Mouse (Mus musculus): ENCODE results near the gene Atad3a. TPM values are rescaled to one million over a fixed set of nuclear protein-coding genes. Genes with fewer than 3 reads are reported as not detected.
A peak's percentile ranks its signal among the peaks of the same experiment; 100 is the strongest.
"Not testable (repeated sequence)": the region's sequence is repeated elsewhere in the genome, so short reads cannot be mapped to it uniquely, and the experiment has no call there.

The Atad3a gene
- total RNA-seq, 2 experiments from 2014 or later: 26.3 to 31.4 TPM

DNA sequence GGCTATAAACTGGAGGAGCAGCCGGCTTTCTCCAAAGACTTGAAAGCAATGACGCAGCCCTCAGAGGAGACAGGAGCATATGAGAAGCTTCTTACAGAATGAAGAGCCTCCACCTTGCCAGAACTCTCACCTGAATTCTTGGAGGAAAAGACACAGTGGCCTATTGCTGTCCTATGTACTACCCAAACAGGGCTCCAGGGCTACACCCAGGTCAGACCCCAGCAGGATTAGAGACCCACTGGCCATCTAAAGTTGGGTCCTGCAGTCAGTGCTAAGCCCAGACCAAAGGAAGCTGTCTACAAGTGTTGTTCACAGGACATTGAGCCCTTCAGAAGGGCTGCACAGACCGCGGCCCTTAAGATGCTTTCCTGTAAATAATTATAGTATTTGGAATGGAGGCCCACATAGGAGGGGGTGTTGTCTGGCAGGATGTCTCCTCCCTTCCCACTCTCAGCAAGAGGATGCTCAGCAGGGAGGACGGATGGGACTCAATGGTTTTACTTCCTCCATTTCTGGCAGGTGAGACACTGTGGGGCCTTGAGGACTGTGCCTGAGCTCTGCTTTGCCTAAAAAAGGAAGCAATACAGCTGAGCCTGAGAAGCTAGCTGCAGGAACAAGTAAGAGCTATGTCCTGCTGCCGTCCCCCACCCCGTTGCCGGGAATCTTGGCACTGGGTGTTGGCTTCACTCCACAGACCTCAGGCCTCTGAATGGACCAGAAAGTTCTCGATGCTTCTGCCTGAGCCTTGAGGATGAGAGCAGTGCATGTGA is 14.3 kb upstream of the Atad3a start:
- peak; percentile 72 for DNase-seq

DNA sequence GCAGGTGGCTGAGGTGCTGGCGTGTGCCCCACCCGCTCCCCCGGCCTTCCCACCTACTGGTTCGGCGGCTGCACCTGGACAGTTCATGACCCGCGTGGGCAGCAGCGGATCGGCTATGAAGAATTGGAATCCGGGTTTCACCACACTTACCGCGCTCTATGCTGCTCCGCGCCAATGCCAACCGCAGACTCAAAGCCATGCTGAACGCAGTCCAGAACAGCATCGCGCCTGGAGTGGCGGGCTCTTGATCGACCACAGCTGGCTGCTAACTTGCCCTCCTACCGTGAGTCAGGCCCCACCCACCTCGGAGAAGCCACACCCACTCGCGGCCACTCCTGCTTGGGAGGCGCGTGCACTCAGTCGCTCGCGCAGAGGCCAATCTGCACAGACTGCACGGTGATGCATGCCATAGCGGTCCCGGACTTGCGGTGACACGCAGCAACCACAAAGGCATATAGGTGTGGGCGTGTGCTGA is 13.4 kb upstream of the Atad3a start, which contains the start of gene Vwa1:
Gene Vwa1 (minus strand): TSS at position 419 of the 475 bp plus-strand sequence.
- DNase-seq: peak; percentile 87

DNA sequence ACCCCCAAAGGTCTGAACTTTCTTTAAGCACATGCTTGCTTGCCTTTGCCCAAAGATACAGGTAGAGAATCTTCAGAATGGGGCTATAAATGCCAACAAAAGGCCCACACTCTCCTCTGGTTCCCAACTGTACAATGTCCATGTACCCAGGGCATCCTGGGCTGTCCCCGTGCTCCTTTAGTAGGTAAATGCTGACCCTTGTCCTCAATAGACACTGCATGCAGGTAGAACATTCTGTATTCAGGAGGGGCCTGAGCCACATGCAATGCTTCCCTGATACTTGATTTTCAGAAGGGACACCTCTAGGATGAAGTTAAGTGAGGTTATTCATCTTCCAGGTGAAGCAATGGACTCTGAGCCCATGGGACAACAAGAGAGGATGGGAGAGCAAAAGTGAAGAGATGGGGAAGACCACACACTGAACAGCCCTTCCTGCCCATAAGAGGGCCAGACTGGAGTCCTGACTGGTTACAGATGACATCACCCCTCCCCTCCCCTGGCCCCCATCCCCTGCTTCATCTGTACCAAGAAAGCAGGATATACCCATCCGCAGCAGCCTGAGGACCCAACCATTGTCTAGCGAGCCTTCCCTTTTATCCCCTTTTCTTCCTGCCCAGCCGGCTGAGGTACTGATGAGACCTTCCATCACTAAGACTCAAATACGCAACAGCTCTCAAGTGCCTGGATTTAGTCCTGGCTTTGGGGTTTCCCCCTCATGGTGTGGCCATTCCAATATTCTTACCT is 12.6 kb upstream of the Atad3a start:
- no peak for DNase-seq

DNA sequence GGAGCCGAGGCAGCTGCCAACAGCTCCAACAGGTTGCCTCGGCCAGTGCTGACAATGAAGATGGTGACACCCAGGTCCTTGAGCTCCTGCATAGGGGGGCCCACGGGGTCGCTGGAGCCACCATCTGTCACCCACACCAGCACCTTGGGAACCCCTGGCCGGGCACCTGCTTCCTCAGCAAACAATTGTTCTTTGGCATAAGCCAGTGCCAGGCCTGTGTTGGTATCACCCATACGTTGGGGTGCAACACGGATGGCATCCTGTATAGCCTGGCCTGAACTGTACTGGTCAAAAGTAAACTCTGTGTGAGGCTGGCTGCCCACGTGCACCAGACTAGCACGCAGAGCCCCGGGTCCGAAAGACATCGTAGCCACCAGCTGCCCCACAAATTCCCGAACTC is 11.9 kb upstream of the Atad3a start:
- no peak for DNase-seq

DNA sequence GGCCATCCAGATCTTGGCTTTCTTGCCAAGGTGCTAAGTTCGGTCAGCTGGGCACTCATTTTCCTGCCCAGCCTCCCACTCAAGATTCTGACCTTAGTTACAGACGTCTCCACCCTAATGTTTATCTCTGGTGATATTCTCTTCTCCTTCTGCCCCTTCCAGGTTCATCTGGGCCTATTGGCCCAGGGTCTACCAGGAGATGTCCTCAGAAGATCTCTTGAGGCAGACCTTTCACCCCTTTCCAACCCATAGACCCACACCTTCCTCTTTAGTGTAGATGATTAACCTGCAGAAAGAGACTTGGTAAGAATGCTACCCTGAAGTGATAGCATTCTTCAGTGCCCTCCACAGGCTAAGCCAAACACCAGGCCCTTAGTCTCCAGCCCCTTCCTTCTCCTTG is 10.8 kb upstream of the Atad3a start:
- DNase-seq: no peak

DNA sequence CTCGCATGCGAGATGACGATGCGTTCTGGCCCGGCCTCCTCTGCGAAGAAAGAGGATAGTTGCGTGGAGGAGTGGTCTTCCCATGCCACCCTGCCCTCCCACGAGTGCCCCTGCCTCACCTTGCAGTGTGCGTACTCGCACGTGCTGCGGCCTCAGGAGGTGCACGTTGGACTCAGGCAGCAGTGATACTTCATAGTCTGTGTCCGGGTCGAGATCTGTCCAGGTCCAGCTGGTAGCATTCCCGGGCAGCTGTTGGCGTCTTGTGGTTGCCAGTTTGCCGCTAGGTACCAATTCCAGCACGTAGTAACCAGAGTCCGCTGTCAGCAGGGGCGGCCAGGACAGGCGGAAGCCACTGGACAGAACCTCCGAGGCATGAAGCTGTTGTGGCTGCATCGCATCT is 9.7 kb upstream of the Atad3a start:
- DNase-seq: peak; percentile 80

DNA sequence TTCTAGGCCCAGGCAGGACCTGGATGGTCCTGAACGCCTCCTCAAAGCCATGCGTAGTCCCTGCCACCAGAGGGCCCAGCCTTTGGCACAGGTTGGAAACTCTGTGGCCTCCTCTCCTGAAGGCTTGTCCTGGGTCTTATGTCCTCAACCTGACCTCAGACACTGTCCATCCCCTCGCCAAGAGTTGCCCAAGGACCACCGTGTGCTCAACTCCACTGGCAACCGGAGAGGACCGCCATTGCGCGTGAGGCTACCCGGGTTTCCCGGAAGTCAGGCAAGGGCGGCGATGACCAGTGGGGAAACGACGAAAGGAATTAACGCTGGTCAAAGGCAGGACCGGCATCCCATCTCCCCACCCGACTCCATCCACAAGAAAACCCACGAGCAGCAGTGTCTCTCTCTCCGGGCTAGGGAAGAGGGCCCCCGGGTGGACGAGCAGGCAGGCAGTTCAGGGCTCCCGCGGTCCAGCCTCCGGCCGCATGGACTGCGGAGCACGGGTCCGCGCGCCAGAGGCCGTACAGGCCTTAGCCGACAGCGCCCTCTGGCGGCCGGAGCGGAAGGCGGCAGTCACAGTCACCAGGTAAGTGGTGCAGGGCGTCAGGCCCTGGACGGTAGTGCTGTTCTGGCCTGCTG is 9.1 kb upstream of the Atad3a start:
- peak; percentile 86 for DNase-seq

DNA sequence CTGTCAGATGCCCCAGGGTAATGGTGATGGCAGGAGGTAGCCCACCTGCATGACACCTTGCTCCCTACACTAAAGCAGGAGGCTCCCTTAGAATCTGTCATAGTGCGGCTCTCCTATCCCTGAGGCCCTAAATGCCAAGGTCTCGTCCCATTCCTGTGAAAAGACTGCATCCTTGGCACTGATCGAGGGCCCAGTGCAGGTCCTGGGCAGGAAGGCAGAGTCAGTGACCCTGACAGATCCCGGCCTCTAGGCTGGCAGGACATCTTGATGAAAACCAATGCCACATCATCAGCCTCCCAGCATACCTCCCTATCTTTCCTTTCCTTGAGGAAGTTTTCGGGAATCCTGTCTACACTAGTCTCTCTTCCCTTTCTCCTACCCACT is 8.6 kb upstream of the Atad3a start:
- no peak for DNase-seq

DNA sequence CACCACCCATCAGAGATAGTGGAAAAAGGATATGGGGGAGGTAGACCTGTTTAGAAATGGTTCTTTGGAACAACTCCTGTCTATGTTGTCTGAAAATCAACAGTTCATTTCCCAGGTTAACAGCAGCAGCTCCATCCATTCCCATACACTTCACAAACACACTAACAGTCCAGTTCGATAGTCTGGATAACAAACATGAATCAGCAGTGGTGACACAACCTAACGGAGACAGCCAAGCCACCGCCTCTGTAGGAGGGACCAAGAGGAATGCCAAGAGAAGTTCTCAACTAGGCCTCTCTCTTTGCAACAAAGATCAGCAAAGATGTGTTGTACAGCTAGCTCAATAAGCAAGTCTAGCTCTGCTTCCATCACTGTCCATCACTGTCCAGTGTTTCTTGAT is 1.5 kb upstream of the Atad3a start:
- DNase-seq: no peak

DNA sequence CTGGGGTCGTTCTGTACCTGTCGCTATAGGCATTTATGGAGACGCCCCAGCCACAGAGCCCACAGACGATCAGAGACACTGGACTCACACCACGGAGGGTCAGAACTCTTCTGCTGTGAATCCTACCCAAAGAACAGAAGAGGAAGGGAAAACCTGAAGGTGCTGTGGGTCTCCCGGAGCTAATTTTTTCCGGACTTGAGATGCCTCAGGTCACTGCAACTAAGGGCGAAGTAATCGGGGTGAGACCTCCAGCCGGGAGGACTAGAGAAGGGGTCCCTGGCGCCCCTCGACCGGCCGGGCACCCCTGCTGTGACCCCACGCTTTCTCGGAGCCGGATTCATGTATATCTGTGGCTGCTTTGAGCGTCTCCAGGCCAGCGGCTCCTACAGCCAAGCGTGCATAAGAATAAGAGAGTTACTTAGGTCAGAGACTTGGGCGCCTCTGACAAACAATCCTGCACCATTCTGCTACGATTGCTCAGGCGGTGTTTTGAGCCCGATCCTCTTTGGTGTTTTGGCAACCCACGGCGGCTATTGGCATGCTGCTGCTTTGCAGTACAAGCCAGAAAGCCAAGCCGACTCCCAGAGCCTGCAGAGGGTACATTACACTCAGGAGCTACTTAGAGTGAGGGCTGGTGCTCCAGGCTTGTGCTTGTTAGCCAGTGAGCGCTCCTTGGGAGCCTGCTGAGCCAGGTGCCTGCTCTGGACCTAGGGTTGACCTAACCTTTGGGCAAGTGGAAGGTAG is 635 bp upstream of the Atad3a start:
- no peak for DNase-seq

DNA sequence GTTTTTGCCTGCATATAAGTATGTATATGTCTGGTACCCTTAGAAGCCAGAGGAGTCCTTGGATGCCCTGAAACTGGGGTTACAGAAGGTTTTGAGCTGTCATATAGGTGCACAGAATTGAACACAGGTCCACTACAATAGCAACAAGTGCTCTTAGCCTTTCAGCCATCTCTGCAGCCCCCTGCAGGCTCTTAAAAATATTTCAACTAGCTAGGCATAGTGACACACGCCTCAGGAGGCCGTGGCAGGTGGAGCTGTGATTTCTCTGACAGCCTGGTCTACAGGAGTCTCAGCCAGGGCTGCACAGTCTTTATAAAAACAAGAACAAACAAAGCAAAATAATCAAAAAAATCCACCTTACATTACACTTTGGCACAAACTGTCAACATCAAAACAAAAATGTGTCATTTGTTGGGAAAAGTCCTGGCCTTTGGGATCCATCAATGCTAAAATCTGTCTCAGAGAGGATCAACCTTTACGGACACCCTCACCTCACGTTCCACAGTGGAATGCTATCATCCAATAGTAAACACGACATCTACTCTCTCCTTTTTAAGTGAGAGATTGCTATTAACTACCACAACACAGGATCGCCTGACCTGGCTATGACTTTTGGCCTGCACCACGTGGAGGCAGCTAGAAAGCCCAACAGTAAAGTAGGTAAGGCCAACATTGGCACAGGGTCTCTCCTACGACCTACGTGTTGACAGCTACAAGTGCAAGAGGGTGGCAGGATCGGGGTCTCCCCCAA is 856 bp downstream of the Atad3a start:
- no peak for DNase-seq

DNA sequence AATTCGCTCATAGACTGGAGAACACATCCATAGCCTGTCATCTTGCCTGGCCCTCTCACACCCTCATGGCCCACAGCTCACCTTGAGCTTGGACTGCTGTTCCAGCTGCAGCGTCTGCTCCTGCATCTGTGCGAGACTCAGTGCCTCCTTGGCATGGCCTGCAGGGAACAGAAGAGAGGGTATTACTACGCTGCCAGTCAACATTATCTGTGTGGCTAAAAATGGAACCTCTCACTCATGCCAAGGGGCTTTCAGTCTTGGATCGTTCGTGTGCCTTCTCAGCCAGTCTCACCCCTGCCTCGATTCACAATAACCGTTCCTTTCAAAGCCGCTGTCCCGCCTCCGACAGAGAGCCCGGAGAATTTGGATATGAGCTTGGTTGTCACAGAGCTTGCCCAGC is 3.9 kb downstream of the Atad3a start:
- DNase-seq: no peak

DNA sequence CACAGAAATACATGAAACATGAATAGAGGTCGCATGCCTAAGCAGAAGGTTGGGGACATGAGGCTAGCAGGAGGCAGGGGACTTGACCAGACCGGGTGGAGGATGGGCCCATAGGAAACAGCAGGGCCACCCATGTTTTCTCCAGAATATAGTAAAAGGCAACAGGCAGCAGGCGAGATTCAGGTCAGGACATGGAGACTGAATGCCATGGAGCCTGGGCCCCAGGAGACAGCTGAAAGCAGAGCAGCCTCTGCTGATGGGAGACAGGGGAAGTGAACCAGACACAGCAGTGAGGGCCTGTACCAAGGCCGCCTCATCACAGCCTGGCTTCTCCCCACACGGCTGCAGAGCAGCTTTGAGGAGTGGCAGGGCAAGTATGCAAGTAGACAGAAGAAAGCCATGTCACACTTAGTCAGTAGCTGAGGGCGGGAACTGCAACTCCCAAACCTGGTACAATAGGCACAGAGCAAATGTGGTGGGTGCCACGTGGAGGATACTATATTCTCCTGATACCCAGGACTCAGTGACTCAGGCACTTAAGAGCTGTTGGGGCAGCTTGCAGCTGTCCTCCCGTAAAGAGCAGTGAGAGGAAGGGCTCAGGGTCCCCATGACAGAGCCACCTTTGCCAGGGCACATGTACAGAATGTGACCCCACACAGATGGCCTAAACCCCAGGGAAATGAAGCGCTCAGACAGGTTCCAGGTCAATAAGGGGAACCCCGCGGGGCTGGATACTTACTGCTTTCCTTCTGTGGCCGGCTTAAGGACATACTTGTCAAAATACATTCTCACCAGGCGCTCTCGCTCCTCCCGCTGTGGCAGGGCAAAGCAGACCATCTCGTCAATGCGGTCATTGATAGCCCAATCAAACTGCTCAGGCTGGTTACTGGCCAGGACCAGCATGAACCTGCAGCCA is 14.1 kb downstream of the Atad3a start:
- no peak for DNase-seq

DNA sequence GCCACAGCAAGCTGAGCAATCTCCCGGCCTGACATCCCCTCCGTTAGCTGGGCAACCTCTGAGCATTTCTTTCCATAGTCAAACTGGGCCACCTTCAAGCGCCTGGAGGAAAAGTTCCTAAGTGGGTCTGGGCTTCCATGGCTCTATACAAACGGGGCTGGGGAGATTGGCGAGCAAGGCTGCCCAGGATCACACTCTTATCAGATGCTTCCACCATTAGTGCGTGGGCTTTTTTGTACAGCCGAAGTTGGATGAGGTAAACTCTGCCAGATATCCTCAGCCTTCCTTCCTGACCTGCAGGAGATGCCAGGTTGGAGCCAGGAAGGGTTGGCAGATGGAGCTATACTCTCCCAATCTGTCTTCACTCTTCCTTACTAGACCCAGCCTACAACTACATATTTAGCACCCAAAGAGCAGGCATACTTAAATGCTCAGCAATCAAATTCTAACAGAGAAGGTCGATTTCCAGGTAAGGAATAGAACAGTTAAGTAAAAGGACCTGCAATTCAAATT is 14.8 kb downstream of the Atad3a start:
- DNase-seq: no peak

DNA sequence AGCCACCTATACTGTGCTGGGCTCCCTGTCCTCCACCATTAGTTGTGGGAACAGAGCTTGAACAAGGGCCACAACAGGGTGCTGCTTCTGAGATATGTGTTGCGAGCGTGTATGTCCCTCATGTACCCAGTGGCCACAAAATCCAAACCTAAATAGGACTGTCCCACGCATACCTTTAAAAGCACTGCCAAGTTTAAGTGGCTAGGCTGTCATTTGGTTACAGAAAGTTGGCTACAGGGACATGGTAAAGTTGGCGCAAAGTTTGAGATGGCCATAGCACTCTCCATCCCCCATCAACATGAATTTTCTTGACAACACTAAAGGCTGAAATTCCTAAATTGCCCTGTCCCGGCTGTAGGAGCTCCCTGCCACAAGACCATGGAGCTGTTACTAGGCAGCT is 15.8 kb downstream of the Atad3a start:
- DNase-seq: no peak

DNA sequence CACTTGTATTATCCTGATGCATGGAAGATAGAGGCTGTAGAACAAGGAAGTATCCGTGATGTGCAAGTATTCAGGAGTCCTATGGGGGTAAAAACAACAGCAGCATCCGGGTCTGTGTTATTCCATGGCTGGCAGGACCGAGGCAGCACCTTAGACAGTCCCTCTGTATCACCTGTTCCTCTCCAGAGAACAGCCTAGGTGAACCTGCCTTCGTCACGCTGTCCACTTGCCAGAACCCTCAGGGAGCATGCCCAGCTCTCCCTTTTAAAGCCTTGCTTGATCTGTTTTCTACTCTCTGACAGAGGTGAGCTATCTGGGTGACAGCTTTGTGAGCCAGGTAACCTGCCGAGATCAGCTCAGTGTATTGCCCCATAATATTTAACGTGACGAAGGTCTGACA is 16.4 kb downstream of the Atad3a start:
- DNase-seq: no peak

DNA sequence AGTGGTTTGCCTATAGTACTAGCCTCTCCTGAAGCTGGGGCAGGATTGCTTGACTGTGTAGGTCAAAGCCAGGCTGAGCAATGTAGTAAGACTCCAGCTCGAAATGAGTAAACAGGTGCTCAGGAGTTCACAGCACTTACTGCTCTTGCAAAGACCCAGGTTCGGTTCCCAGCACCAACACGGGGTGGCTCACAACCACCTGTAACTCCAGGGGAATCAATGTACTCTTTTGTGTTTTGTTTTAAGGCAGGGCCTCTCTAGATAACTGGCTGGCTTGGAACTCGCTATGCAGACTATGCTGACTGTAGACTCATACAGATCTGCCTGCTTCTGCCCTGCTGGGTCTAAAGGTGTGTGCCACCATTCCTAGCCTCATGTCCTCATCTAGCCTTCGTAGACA is 18.2 kb downstream of the Atad3a start:
- DNase-seq: no peak

DNA sequence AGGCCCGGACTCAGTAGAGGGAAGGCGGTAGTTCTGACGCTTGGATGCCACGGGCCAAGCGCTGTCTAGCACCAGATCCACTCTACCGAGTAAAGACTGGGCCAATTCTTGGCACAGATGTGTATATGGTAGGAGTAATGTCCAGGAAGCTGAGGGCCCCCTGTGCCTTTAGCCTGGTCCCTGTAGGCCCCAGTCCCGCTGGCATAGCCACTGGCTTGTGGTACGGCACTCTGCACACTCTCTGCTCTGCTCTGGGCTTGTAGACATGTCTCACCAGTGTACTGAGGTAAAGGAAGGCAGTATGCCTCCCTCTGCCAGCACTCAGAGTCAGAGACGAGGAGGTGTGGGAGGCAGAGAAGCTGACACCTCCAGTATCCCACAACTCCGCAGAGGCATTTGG is 20.2 kb downstream of the Atad3a start:
- not testable (repeated sequence) for DNase-seq

DNA sequence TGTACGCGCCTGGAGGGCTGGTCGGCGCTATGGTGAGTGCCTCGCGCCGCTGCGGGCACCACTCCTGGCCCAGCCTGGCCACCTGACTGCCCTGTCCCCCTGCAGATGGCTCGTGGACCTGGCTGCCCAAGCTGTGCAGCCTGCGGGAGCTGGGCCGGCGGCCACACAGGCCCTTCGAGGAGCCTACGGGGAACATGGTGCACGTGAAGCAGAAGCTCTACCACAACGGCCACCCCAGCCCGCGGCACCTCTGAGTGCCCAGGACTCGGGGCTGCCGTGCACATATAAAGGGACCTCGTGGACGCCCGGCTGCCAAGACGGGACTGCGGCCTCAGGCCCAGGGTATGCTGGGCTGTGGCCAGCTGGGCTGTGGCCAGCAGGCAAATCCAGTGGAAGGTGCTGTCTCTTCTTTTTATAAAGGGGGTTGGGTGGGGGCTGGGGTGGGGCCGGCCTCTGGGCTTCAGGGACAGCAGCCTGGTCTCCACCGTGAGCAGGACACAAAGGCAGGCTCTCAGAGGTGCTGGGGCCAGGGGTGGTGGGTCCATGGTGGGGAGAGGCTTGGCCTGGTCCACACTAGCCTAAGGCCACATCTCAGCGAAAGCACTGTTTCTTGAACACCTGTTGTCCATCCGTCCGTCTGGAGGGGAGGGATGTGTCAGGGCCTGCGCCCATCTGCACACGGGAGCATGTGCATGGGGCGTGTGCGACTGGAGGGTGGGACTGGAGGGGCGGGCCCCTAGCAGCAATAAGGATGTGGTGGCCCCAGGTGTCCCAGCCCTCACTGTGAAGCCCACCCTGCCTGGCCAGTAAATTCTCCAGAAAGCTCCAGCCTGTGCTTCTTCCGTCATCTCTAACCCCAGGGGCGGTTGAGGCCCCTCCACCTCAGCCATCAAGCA is 20.9 kb downstream of the Atad3a start:
- DNase-seq: no peak

All from gastrocnemius, postnatal 25 days (tissue).